Mouse (Mus musculus) brain, embryonic 14.5 days (tissue): ENCODE results near the gene Wdr48. TPM values are rescaled to one million over a fixed set of nuclear protein-coding genes. Genes with fewer than 3 reads are reported as not detected.

Experiments
- DNase-seq: peaks from one replicate; pipeline ENCODE4 v3.0.0-alpha.2; 2011; ENCODE audit warnings: low read depth
- CTCF ChIP-seq: fragments of 200-500 bp; IDR thresholded peaks from 2 replicates; pipeline ENCODE4 v1.5.1; 2012; ENCODE audit warnings: inconsistent platforms, mild to moderate bottlenecking, moderate library complexity, borderline replicate concordance; ENCODE audit not compliant: insufficient read depth, insufficient read length; ENCODE audit errors: extremely low read depth
- POLR2A ChIP-seq: fragments of 200-500 bp; IDR thresholded peaks from 2 replicates; pipeline ENCODE4 v1.6.1; 2012; ENCODE audit warnings: mild to moderate bottlenecking, inconsistent platforms, borderline replicate concordance; ENCODE audit not compliant: poor library complexity, insufficient read depth, insufficient read length, severe bottlenecking; ENCODE audit errors: extremely low read depth
- polyA plus RNA-seq: library from polyadenylated mRNA; depleted of rRNA; stranded (reverse); fragments of >200 nt; gene quantifications from 2 replicates; pipeline ENCODE4 v1.2.3, GENCODE M21; 2012

The Wdr48 gene
- polyA plus RNA-seq, 1 experiment, result 81.1 TPM

DNA sequence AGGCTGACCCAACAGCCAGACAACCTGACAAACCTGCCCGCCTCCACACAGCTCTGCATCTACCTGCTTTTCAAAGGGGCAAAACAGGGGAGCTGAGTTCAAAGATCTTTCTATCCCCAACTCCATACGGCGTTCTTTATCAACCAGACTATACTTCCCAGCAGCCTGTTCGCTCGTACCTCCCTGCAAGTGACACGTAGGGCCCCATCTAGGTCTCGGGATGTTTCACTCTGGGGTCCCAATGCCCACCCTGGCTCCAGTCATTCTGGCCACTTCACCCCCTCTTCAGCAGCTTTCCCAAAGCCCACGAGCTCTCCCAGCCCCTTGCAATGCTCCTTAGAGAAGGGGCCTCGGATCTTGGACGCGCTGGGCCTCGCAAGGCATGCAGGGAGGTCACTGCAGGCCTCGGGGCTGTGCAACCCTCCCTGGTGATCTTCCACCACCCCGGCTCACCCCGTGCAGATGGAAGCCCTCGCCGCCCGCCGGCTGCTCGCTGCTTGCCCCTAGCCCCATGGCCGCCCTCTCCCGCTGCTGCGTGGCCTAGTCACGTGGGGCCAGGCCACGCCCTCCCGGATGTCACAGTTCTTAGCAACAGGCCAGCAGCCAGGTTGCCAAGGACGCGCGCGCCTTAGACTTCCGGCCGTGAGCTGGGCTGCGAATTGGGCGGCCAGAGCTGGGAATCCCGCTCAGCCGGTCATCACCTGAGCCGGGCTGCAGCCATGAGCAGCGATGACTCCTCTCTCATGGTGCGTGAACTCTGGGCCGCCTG, 42.5 kb downstream of the Wdr48 start, which contains the start of the genes Gorasp1 and Ttc21a:
TSS of gene Gorasp1 (minus strand) at position 561 of the 769 bp plus-strand sequence.
TSS of gene Ttc21a (plus strand) at position 602 of the 769 bp plus-strand sequence.
- peak; percentile 96 for DNase-seq
- no peak for TF ChIP-seq CTCF
- TF ChIP-seq POLR2A, result peak; percentile 83; the same call in 1 of the 2 replicates

DNA sequence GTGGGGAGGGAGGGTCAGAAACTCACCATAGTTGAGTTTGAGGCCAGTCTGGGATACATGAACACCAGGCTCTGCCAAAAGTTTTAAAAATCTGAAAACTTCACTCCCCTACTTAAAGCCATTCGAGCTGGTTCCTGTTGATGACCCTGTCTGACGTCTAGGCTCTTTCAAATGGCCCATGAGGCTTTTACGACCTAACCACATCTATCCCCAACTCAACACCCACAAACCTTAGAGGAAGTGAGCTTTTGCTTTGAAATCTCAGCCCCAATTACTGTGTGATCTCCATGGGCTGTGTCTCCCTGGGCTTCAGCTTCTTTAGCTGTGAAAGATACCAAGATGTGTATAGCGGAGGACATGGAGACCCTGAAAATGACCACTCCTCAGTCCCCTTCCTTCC, 43.8 kb downstream of the Wdr48 start:
- no peak for DNase-seq
- TF ChIP-seq CTCF, result no peak
- TF ChIP-seq POLR2A, result no peak

DNA sequence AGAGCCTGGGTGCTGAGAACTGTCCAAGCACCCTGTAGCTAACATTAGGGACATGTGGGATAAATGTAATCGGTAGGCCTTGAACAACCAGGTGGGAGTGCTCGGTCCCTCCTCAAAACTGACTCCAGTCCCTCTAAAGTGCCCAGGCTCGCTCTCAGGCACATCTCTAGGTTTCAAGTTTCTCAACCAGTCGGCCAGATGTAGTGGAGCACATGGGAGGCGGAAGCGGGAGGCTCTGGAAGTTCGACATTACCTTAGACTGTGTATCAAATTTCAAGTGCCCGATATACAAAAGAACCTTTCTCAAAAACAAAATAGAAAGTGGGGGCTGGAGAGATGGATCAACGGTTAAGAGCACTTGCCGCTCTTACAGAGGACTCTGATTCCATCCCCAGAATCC, 45.0 kb downstream of the Wdr48 start:
- no peak for TF ChIP-seq CTCF
- TF ChIP-seq POLR2A, result no peak
- DNase-seq, result no peak

DNA sequence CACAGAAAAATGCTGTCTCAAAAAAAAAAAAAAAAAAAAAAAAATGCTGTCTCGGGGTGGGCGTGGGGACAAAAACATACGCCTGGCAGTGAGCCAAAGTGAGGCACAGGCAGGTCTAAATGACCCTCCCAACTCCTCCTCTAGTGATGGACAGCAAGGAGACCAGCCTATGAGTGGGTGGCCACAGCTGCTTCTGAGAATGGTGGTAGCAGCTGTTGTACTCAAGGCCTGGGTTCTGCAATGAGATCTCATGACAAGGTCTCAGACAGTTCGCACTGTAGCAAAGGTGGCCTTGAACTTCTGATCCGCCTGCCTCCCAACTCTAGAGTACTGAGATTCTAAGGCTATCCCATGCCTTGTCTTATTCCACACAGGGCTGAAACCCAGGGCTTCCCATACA, 46.7 kb downstream of the Wdr48 start:
- TF ChIP-seq POLR2A (no peak), CTCF (no peak)
- no peak for DNase-seq

DNA sequence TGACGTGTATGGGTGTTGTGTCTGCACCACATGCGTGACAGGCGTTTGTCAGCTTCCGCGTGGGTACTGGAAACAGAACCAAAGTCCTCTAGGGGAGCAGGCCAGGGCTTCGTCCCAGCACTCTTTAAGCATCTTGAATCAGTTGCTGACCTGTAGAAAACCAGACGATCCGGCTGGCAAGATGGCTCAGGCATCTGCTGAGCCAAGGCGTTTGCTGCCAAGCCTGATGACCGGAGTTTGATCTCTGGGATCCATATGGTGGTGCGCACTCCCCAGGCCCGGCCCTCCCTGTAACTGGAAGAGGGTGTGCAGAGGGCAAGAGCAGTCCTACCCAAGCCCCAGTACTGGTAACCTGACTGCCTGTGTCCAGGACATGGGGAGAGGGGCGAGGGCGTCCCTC, 47.2 kb downstream of the Wdr48 start:
- no peak for DNase-seq
- TF ChIP-seq POLR2A, result no peak
- TF ChIP-seq CTCF, result no peak

DNA sequence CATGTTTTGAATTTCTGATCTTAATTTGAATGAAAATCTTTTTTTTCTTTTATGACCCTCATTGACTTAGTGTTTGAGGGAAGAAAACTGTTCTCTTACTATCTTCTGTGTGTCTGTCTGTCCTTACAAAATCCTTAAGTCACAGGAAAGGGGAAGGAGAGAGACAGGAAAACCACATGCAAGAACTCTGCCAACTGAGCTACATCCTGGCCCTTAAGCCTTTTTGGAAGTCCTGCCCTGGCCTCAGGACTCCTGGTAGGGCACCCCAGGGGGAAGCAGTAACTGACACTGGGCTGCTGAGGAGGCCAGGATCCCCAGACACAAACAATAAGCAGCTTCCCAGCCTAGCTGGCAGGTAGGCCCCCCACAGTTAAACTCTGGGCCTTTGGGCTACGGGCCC, 48.6 kb downstream of the Wdr48 start:
- no peak for DNase-seq
- no peak for TF ChIP-seq POLR2A
- TF ChIP-seq CTCF, result no peak

DNA sequence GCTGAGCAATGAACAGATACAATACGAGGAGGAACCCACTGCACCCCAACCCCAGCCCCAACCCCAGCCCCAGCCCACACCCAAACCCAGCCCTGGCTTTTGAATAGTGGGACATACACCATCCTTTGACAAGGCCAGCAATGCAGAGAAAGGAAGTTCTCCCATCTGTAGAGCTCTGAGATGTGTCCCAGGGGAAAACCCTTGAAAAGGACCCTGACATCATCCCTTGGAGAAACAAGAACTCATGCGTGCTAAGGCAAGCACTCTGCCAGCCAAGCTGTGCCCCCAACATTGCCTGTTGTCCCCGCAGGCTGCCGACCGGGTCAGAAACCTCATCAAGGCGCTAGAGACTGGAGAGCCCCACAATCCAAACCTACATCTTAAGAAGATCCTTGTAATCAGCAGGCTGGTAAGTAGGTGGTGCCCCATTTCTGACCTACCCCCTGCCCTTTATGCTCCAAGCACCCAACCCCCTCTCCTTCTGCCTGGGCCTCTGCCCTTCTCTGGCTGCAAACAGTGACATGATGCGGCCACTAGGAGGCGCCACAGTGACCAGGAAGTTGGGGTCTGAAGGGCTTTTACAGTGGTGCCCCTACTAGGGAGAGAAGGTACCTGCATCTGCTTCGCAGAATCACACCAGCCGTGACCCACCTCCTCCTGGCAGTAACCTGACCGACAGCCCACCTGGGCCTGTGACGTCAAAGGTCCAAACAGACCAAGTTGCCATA, 50.7 kb downstream of the Wdr48 start:
- peak; percentile 53; the same call in 1 of the 2 replicates for TF ChIP-seq CTCF
- no peak for TF ChIP-seq POLR2A
- no peak for DNase-seq

DNA sequence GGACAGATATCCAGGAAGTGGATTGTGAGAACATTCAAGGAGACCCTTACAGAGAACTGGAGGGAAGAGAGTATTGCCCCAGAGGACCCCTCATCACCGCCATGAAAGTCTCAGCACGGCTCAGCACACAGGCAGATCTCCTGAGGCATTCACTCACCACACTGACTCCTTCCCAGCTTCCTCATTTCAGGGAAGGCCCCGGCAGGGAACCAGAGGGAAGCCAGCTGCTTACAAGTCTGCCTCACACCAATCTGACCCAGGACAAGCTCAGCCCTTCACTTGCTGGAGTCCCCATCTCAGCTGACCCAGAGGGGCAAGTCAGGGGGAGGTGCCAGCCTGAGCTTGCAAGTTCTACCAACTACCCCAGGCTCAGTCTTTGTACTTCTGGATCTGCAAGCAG, 54.1 kb downstream of the Wdr48 start:
- TF ChIP-seq POLR2A (no peak), CTCF (no peak)

DNA sequence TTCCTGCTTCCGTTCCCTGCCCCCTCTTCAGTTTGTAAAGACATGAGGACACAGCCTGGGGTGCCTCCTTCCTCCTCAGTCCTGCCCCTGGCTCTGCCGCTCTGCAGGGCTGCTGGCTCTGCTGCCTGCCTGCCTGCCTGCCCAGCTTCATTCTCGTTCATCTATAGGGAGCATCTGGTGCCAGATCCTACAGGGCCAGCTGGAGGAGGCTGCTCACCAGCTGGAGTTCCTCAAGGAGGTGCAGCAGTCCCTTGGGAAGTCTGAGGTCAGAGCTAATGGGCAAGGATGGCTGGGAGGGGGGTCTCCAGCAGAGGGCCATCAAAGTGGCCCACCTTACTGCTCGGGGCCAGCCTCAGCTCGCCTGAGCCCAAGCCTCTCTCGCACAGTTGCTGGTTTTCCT, 55.8 kb downstream of the Wdr48 start:
- no peak for TF ChIP-seq CTCF
- TF ChIP-seq POLR2A, result no peak
- DNase-seq, result peak; percentile 62

More for the DNA sequence above, 54.1 kb downstream of the Wdr48 start:
- DNase-seq, result no peak

DNA sequence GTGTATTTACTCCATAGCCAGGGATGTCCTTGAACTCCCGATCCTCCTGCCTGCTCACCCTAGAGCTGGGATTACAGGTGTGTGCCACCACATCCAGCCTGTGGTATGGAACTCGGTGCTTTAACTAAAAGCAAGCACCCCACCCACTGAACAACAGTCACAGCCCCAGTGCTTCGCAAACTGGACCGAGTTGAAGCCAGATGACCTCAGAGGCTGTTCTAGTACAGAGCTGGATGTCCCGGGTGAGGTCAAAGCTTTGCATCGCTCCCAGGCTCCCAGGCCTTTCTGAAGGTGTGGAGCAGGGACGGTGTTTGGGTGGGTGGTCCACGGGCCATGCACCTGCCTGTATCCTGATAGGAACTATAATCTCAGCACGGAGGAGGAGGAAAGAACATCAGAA, 56.7 kb downstream of the Wdr48 start:
- no peak for DNase-seq
- TF ChIP-seq CTCF (no peak), POLR2A (no peak)

DNA sequence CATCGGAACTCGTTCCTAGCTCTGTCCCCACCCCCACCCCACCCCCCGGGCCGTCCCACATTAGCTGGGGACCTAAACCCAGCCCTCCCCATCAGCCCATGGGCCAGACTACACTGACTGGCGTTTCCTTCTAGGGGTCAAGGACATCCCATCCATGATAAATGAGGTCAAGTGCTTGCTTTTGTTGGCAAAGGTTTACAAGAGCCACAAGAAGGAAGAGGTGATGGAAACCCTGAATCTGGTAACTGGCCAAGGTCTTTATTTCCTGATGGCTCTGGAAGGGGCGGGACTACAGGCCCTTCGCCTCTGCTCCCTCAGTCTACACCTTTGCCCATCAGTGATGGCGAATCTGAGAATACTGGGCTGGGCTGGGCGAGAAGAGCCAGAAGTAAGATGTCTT, 64.2 kb downstream of the Wdr48 start:
- TF ChIP-seq CTCF (no peak), POLR2A (no peak)
- DNase-seq, result no peak

DNA sequence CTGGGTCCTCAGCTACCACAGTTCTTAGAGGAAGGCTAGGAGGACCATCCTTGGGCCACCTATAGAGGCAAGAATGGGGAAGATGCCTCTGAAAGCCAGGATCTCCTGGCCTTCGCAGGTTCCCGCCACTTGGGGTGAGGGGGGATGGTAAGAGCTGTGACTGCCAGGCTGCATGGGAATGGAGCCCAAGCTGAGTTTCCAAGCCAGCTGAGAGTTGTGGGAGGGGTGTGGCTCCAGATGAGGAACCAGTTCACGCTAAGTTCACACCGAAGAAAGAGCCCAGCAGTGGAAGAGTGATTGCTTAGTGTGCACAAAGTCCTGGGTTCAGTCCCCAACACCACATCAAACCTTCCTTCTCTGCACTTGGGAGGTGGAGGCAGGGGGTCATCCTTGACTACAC, 67.5 kb downstream of the Wdr48 start:
- TF ChIP-seq POLR2A (no peak), CTCF (no peak)
- DNase-seq, result no peak

DNA sequence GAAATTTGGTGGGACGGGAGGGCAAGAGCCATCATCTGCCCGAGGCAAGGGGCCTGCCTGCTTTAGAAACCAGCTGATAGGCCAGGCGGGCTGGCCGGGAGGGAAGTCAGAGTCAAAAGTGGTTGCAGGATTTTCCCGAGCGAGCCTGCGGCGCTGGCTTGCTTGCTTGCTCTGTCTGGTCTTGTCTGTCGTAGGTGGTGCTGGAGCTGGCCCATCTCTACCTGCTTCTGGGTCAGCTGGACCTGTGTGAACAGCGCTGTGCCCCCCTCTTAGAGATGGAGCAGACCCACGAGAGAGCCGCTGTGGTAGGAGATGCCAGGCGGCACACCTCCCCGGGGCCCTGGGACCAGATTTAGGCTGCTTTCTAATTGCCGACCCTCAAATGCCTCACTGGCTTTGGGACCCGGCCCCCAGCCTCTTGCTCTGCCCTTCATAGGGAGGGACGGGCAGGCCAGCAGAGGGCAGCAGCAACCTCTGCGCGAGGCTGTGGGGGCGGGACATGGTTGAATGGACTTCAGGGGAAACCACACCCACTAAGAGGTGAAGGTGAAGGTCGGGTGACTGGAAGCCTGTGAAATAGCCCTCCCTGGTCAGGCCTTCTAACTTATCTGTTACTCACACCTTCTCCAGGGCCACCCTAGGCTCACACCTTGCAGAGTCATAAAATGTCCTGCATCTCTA, 68.4 kb downstream of the Wdr48 start:
- peak; percentile 64 for DNase-seq
- no peak for TF ChIP-seq POLR2A
- peak; percentile 69 for TF ChIP-seq CTCF
